Mouse (Mus musculus) A20 (cell line): ENCODE data around the gene Wdr37.
A peak's percentile ranks its signal among the peaks of the same experiment; 100 is the strongest.

Source experiments
- DNase-seq: peaks from one replicate; pipeline ENCODE4 v3.0.0-alpha.2; 2011; ENCODE audit warnings: low read depth, low spot score

Wdr37 gene

GRCm38 (mm10) chr13:8840941-8841340 lies 30.8 kb downstream of the Wdr37 start:
- no peak for DNase-seq

- DNase-seq, result no peak
Observed at GRCm38 (mm10) chr13:8839937-8840336, 31.8 kb downstream of the Wdr37 start.

- DNase-seq, result no peak
Observed at GRCm38 (mm10) chr13:8839111-8839510, 32.6 kb downstream of the Wdr37 start.

- no peak for DNase-seq
Observed at GRCm38 (mm10) chr13:8838394-8838793, 33.3 kb downstream of the Wdr37 start.

GRCm38 (mm10) chr13:8834573-8834972 lies 37.1 kb downstream of the Wdr37 start:
- DNase-seq, result no peak

GRCm38 (mm10) chr13:8831546-8832251 lies 40.0 kb downstream of the Wdr37 start:
- DNase-seq, result peak; percentile 16

GRCm38 (mm10) chr13:8830696-8831095 lies 41.0 kb downstream of the Wdr37 start:
- DNase-seq, result no peak

GRCm38 (mm10) chr13:8829784-8830183 lies 41.9 kb downstream of the Wdr37 start:
- no peak for DNase-seq

GRCm38 (mm10) chr13:8828946-8829345 lies 42.8 kb downstream of the Wdr37 start:
- no peak for DNase-seq

- no peak for DNase-seq
Observed at GRCm38 (mm10) chr13:8823546-8823945, 48.2 kb downstream of the Wdr37 start.

GRCm38 (mm10) chr13:8823120-8823519 lies 48.6 kb downstream of the Wdr37 start:
- DNase-seq, result no peak

- DNase-seq, result no peak
Observed at GRCm38 (mm10) chr13:8822201-8822600, 49.5 kb downstream of the Wdr37 start.

GRCm38 (mm10) chr13:8805931-8806330 lies 65.8 kb downstream of the Wdr37 start:
- DNase-seq, result no peak

GRCm38 (mm10) chr13:8800576-8800975 lies 71.1 kb downstream of the Wdr37 start:
- no peak for DNase-seq

GRCm38 (mm10) chr13:8793217-8793616 lies 78.5 kb downstream of the Wdr37 start:
- no peak for DNase-seq

GRCm38 (mm10) chr13:8785185-8785584 lies 86.5 kb downstream of the Wdr37 start:
- DNase-seq, result peak; percentile 53

GRCm38 (mm10) chr13:8784308-8785061 lies 87.2 kb downstream of the Wdr37 start:
- DNase-seq, result no peak

- no peak for DNase-seq
Observed at GRCm38 (mm10) chr13:8783686-8784307, 87.9 kb downstream of the Wdr37 start.

- DNase-seq, result no peak
Observed at GRCm38 (mm10) chr13:8782636-8783035, 89.1 kb downstream of the Wdr37 start.

- DNase-seq, result peak; percentile 85
Observed at GRCm38 (mm10) chr13:8780441-8780840, 91.3 kb downstream of the Wdr37 start.

- DNase-seq, result no peak
Observed at GRCm38 (mm10) chr13:8770616-8771015, 101.1 kb downstream of the Wdr37 start.

- DNase-seq, result no peak
Observed at GRCm38 (mm10) chr13:8769654-8770227, 102.0 kb downstream of the Wdr37 start.
